In genomic region chr17:25221821-25222503, GRCm38 (mm10) we compare ENCODE assay signal across 8 mouse cellular contexts. TPM values are rescaled to one million over a fixed set of nuclear protein-coding genes. Genes with fewer than 3 reads are reported as not detected.
DNase-seq lines count a peak whose midpoint lies in the region; ATAC-seq and TF ChIP-seq lines count a peak whose summit lies in the region.

No protein-coding gene starts in this region.

- H3K4me2 ChIP-seq in hindbrain, postnatal 0 days (ENCODE audit: low read depth, low read length): peak overlapping the region; percentile 63
- peak overlapping the region; percentile 68 for H3K4me2 ChIP-seq in limb, embryonic 11.5 days (ENCODE audit: low read depth, severe bottlenecking)
- peak overlapping the region; percentile 60 for H3K4me2 ChIP-seq in midbrain, embryonic 11.5 days

- H3K27me3 ChIP-seq in erythroblast, embryonic 14.5 days (ENCODE audit: control insufficient read depth): no peaks in the 10 kb centered on the region
- no peaks in the 10 kb centered on the region for H3K27me3 ChIP-seq in hindbrain, postnatal 0 days (ENCODE audit: insufficient read depth, low read length)
- H3K27me3 ChIP-seq in limb, embryonic 11.5 days (ENCODE audit: control insufficient read depth, insufficient read depth, low read length): no peaks in the 10 kb centered on the region
- no peaks in the 10 kb centered on the region for H3K27me3 ChIP-seq in midbrain, embryonic 11.5 days (ENCODE audit: control insufficient read depth, insufficient read depth, low read length)

- no peak for DNase-seq in gastrocnemius, adult 2 months
- DNase-seq in gastrocnemius, adult 8-10 months (ENCODE audit: low spot score in 2 of 2): no peak
- DNase-seq in brain, embryonic 14.5 days (ENCODE audit: low read depth): peak; percentile 62
- peak; percentile 79 for DNase-seq in hindbrain, postnatal 0 days (ENCODE audit: low spot score)
- peak; percentile 60 for DNase-seq in limb, embryonic 11.5 days (ENCODE audit: low spot score)
- peak; percentile 89 for DNase-seq in midbrain, embryonic 11.5 days (ENCODE audit: low spot score, missing footprints)
- peak; percentile 76 to 84 for DNase-seq in spleen, postnatal 4 days (ENCODE audit: low spot score in 2 of 2)

- peak overlapping the region; percentile 46 for H3K27ac ChIP-seq in gastrocnemius, adult 2 months
- H3K27ac ChIP-seq in hindbrain, postnatal 0 days: peak overlapping the region; percentile 80
- H3K27ac ChIP-seq in limb, embryonic 11.5 days (replicated peaks; ENCODE audit: low read depth, low read length): no peak overlapping the region
- H3K27ac ChIP-seq in midbrain, embryonic 11.5 days (ENCODE audit: low read depth, low read length): no peak overlapping the region

- H3K4me3 ChIP-seq in gastrocnemius, adult 2 months: peak overlapping the region; percentile 56
- peak overlapping the region; percentile 67 for H3K4me3 ChIP-seq in erythroblast, embryonic 14.5 days (replicated peaks)
- peak overlapping the region; percentile 33 for H3K4me3 ChIP-seq in hindbrain, postnatal 0 days (ENCODE audit: low read length)
- H3K4me3 ChIP-seq in limb, embryonic 11.5 days (ENCODE audit: low read depth, low read length): peak overlapping the region; percentile 31
- peak overlapping the region; percentile 30 for H3K4me3 ChIP-seq in midbrain, embryonic 11.5 days (ENCODE audit: low read depth, low read length)

- TF ChIP-seq CTCF in gastrocnemius, adult 2 months (IDR thresholded peaks at IDR 0.05): no peak
- no peak for TF ChIP-seq CTCF in brain, embryonic 14.5 days (IDR thresholded peaks at IDR 0.05; ENCODE audit: borderline replicate concordance, extremely low read depth, insufficient read depth, insufficient read length)
- no peak; the same call in 1 of the 2 replicates for TF ChIP-seq CTCF in hindbrain, postnatal 0 days (IDR thresholded peaks at IDR 0.05; ENCODE audit: low read depth)

- intact Hi-C loops in gastrocnemius, adult 2 months (cut with DNase I): no loop called here

- ATAC-seq in hindbrain, postnatal 0 days: peak; percentile 84
- peak; percentile 83 for ATAC-seq in limb, embryonic 11.5 days (ENCODE audit: insufficient number of reproducible peaks, low FRiP score, low TSS enrichment, low read depth)
- peak; percentile 85 for ATAC-seq in midbrain, embryonic 11.5 days (ENCODE audit: low FRiP score)

- WGBS in hindbrain, postnatal 0 days: under 1% methylated on average over 20 of the region's 30 CpGs
- WGBS in limb, embryonic 11.5 days: 0% methylated on average over 20 of the region's 30 CpGs
- WGBS in midbrain, embryonic 11.5 days: 1% methylated on average over 18 of the region's 30 CpGs

- H3K4me1 ChIP-seq in erythroblast, embryonic 14.5 days (ENCODE audit: control insufficient read depth): peaks cover 62% of the 10 kb centered on the region
- H3K4me1 ChIP-seq in hindbrain, postnatal 0 days (ENCODE audit: insufficient read depth, low read length): no peaks in the 10 kb centered on the region
- 0 out of 2 replicates have a peak, but pooled peaks cover 3% of the 10 kb centered on the region for H3K4me1 ChIP-seq in limb, embryonic 11.5 days (ENCODE audit: control insufficient read depth, insufficient read depth, low read length)
- peaks cover 3% of the 10 kb centered on the region for H3K4me1 ChIP-seq in midbrain, embryonic 11.5 days (ENCODE audit: control insufficient read depth, insufficient read depth, low read length)

- H3K9me3 ChIP-seq in erythroblast, embryonic 14.5 days (ENCODE audit: control insufficient read depth, low read length): no peaks in the 10 kb centered on the region
- H3K9me3 ChIP-seq in hindbrain, postnatal 0 days (ENCODE audit: low read length): no peaks in the 10 kb centered on the region
- no peaks in the 10 kb centered on the region for H3K9me3 ChIP-seq in limb, embryonic 11.5 days (ENCODE audit: control insufficient read depth, low read length)
- H3K9me3 ChIP-seq in midbrain, embryonic 11.5 days (ENCODE audit: control insufficient read depth, low read length): no peaks in the 10 kb centered on the region

- peak overlapping the region; percentile 51 for H3K9ac ChIP-seq in hindbrain, postnatal 0 days (replicated peaks; ENCODE audit: low read length)
- no peak overlapping the region for H3K9ac ChIP-seq in limb, embryonic 11.5 days (ENCODE audit: low read length)
- H3K9ac ChIP-seq in midbrain, embryonic 11.5 days (ENCODE audit: low read length): peak overlapping the region; percentile 54

- no peak for TF ChIP-seq POLR2A in brain, embryonic 14.5 days (IDR thresholded peaks at IDR 0.05; ENCODE audit: borderline replicate concordance, extremely low read depth, insufficient read depth, insufficient read length, poor library complexity, severe bottlenecking)

- peaks cover 47% of the 10 kb centered on the region for H3K36me3 ChIP-seq in erythroblast, embryonic 14.5 days (ENCODE audit: control insufficient read depth)
- H3K36me3 ChIP-seq in hindbrain, postnatal 0 days (ENCODE audit: insufficient read depth, low read length): peaks cover 21% of the 10 kb centered on the region; the same call in 1 of the 2 replicates
- peaks cover 2% of the 10 kb centered on the region; the same call in 1 of the 2 replicates for H3K36me3 ChIP-seq in limb, embryonic 11.5 days (ENCODE audit: control insufficient read depth, insufficient read depth, low read length)
- H3K36me3 ChIP-seq in midbrain, embryonic 11.5 days (ENCODE audit: control insufficient read depth, insufficient read depth, low read length): no peaks in the 10 kb centered on the region

RNA-seq across cellular contexts. Expression of gene Gnptg, which starts 18.0 kb away (rescaled TPM):
- total RNA-seq in gastrocnemius, adult 2 months (2021): 10 to 100 TPM; 14.9 to 16.5 TPM
- 10 to 100 TPM; 12.8 to 17.2 (median 14.8) TPM for total RNA-seq in gastrocnemius, adult 8-10 months (2022)
- polyA plus RNA-seq in brain, embryonic 14.5 days (2012; rRNA removed): 75.1 and 108 TPM in 2 replicates
- polyA plus RNA-seq in erythroblast, embryonic 14.5 days (2012): 1.3 and 2.1 TPM in 2 replicates
- total RNA-seq in hindbrain, postnatal 0 days (2014; rRNA removed): 87.5 and 89.2 TPM in 2 replicates
- 128 and 129 TPM in 2 replicates for polyA plus RNA-seq in hindbrain, postnatal 0 days (2015; fragmentation: Nextera tagmentation; extraction: Ambion mirVana)
- 28.3 and 29.4 TPM in 2 replicates for polyA plus RNA-seq in limb, embryonic 11.5 days (2014; fragmentation: Nextera tagmentation; extraction: Ambion mirVana)
- polyA plus RNA-seq in midbrain, embryonic 11.5 days (2014; fragmentation: Nextera tagmentation; extraction: Ambion mirVana): 59.5 and 63.2 TPM in 2 replicates

RNA-seq across cellular contexts. Expression of gene Tsr3, which starts 18.0 kb away (rescaled TPM):
- 10 to 100 TPM; 16.3 to 17.5 TPM for total RNA-seq in gastrocnemius, adult 2 months (2021)
- 10 to 100 TPM; 14.2 to 19.1 (median 15.6) TPM for total RNA-seq in gastrocnemius, adult 8-10 months (2022)
- 40.8 and 54.0 TPM in 2 replicates for polyA plus RNA-seq in brain, embryonic 14.5 days (2012; rRNA removed)
- polyA plus RNA-seq in erythroblast, embryonic 14.5 days (2012): 1.5 and 2.2 TPM in 2 replicates
- 42.6 and 43.5 TPM in 2 replicates for total RNA-seq in hindbrain, postnatal 0 days (2014; rRNA removed)
- 65.3 and 70.7 TPM in 2 replicates for polyA plus RNA-seq in hindbrain, postnatal 0 days (2015; fragmentation: Nextera tagmentation; extraction: Ambion mirVana)
- 63.8 and 66.1 TPM in 2 replicates for polyA plus RNA-seq in limb, embryonic 11.5 days (2014; fragmentation: Nextera tagmentation; extraction: Ambion mirVana)
- polyA plus RNA-seq in midbrain, embryonic 11.5 days (2014; fragmentation: Nextera tagmentation; extraction: Ambion mirVana): 62.5 and 64.3 TPM in 2 replicates

RNA-seq across cellular contexts. Expression of gene Unkl, which starts 33.8 kb away (rescaled TPM):
- total RNA-seq in gastrocnemius, adult 2 months (2021): 1 to 10 TPM; 5.5 to 5.7 TPM
- total RNA-seq in gastrocnemius, adult 8-10 months (2022): 1 to 10 TPM; 3.2 to 5.4 (median 4.3) TPM
- 22.3 and 24.1 TPM in 2 replicates for polyA plus RNA-seq in brain, embryonic 14.5 days (2012; rRNA removed)
- polyA plus RNA-seq in erythroblast, embryonic 14.5 days (2012): 5.5 and 5.8 TPM in 2 replicates
- total RNA-seq in hindbrain, postnatal 0 days (2014; rRNA removed): 39.6 and 43.3 TPM in 2 replicates
- 14.1 and 15.1 TPM in 2 replicates for polyA plus RNA-seq in hindbrain, postnatal 0 days (2015; fragmentation: Nextera tagmentation; extraction: Ambion mirVana)
- polyA plus RNA-seq in limb, embryonic 11.5 days (2014; fragmentation: Nextera tagmentation; extraction: Ambion mirVana): 4.8 and 5.8 TPM in 2 replicates
- 4.2 and 6.4 TPM in 2 replicates for polyA plus RNA-seq in midbrain, embryonic 11.5 days (2014; fragmentation: Nextera tagmentation; extraction: Ambion mirVana)

RNA-seq across cellular contexts. Expression of gene Baiap3, which starts 34.2 kb away (rescaled TPM):
- total RNA-seq in gastrocnemius, adult 2 months (2021): under 1 TPM in 1 of 2 experiments, not detected in 1; 0.08 TPM
- total RNA-seq in gastrocnemius, adult 8-10 months (2022): not detected
- polyA plus RNA-seq in brain, embryonic 14.5 days (2012; rRNA removed): 15.6 and 16.6 TPM in 2 replicates
- not detected in 2 replicates for polyA plus RNA-seq in erythroblast, embryonic 14.5 days (2012)
- total RNA-seq in hindbrain, postnatal 0 days (2014; rRNA removed): 64.0 and 79.3 TPM in 2 replicates
- 27.3 and 27.8 TPM in 2 replicates for polyA plus RNA-seq in hindbrain, postnatal 0 days (2015; fragmentation: Nextera tagmentation; extraction: Ambion mirVana)
- 0.71 and 0.88 TPM in 2 replicates for polyA plus RNA-seq in limb, embryonic 11.5 days (2014; fragmentation: Nextera tagmentation; extraction: Ambion mirVana)
- polyA plus RNA-seq in midbrain, embryonic 11.5 days (2014; fragmentation: Nextera tagmentation; extraction: Ambion mirVana): 1.3 and 1.4 TPM in 2 replicates

RNA-seq across cellular contexts. Expression of gene BC003965, which starts 37.6 kb away (rescaled TPM):
- total RNA-seq in gastrocnemius, adult 2 months (2021): 10 to 100 TPM; 11.4 to 18.3 TPM
- 10 to 100 TPM; 13.8 to 15.5 (median 14.8) TPM for total RNA-seq in gastrocnemius, adult 8-10 months (2022)
- 22.3 and 29.5 TPM in 2 replicates for polyA plus RNA-seq in brain, embryonic 14.5 days (2012; rRNA removed)
- 2.0 and 2.1 TPM in 2 replicates for polyA plus RNA-seq in erythroblast, embryonic 14.5 days (2012)
- total RNA-seq in hindbrain, postnatal 0 days (2014; rRNA removed): 15.7 and 19.9 TPM in 2 replicates
- polyA plus RNA-seq in hindbrain, postnatal 0 days (2015; fragmentation: Nextera tagmentation; extraction: Ambion mirVana): 27.4 and 29.9 TPM in 2 replicates
- 31.6 and 32.7 TPM in 2 replicates for polyA plus RNA-seq in limb, embryonic 11.5 days (2014; fragmentation: Nextera tagmentation; extraction: Ambion mirVana)
- polyA plus RNA-seq in midbrain, embryonic 11.5 days (2014; fragmentation: Nextera tagmentation; extraction: Ambion mirVana): 34.4 TPM in 2 replicates

Comparison
In these comparisons a context has a peak if more than half of its experiments do, and no peak if none do; other contexts are left out.
1. DNase-seq: peak in brain, embryonic 14.5 days (single experiment), hindbrain, postnatal 0 days (single experiment), limb, embryonic 11.5 days (single experiment), midbrain, embryonic 11.5 days (single experiment) and spleen, postnatal 4 days (2 of 2); none in gastrocnemius, adult 2 months (single experiment) and gastrocnemius, adult 8-10 months (0 of 2).
2. H3K27ac ChIP-seq: peak in gastrocnemius, adult 2 months (single experiment) and hindbrain, postnatal 0 days (single experiment); none in limb, embryonic 11.5 days (single experiment) and midbrain, embryonic 11.5 days (single experiment).
3. RNA of gene Tsr3, which starts 18.0 kb away (polyA plus RNA-seq): 65.3 to 70.7 TPM in hindbrain, postnatal 0 days, 63.8 to 66.1 TPM in limb, embryonic 11.5 days, 62.5 to 64.3 TPM in midbrain, embryonic 11.5 days and 40.8 to 54.0 TPM in brain, embryonic 14.5 days; 1.5 to 2.2 TPM in erythroblast, embryonic 14.5 days; every median in the first group is over 10 times any median in the second.
4. Peak in every context shown above with its lines, with median percentiles within 50 percentile points of each other: H3K4me3 ChIP-seq, ATAC-seq and H3K4me2 ChIP-seq.